Mouse (Mus musculus): ENCODE measurements around the gene Ocel1.

Gene Ocel1

GRCm38 (mm10) chr8:71403107-71403885, 32.2 kb downstream of the Ocel1 start:
- no peak for DNase-seq (ENCODE audit: low read depth)

- no peak for DNase-seq (ENCODE audit: low read depth)
Observed at GRCm38 (mm10) chr8:71404011-71404410, 32.9 kb downstream of the Ocel1 start.

- peak; percentile 77 for DNase-seq (ENCODE audit: low read depth)
Observed at GRCm38 (mm10) chr8:71404951-71405351, 33.9 kb downstream of the Ocel1 start.

GRCm38 (mm10) chr8:71405401-71406098, 34.5 kb downstream of the Ocel1 start, which contains the start of gene Ankle1:
TSS of gene Ankle1 (plus strand) at chr8:71406010.
- DNase-seq (ENCODE audit: low read depth): peak; percentile 96

GRCm38 (mm10) chr8:71406099-71407015, 35.3 kb downstream of the Ocel1 start:
- peak; percentile 88 for DNase-seq (ENCODE audit: low read depth)

- no peak for DNase-seq (ENCODE audit: low read depth)
Observed at GRCm38 (mm10) chr8:71407441-71407840, 36.3 kb downstream of the Ocel1 start.

- no peak for DNase-seq (ENCODE audit: low read depth)
Observed at GRCm38 (mm10) chr8:71408231-71408630, 37.1 kb downstream of the Ocel1 start.

GRCm38 (mm10) chr8:71411535-71412273, 40.6 kb downstream of the Ocel1 start:
- peak; percentile 83 for DNase-seq (ENCODE audit: low read depth)

- no peak for DNase-seq (ENCODE audit: low read depth)
Observed at GRCm38 (mm10) chr8:71422121-71422520, 51.0 kb downstream of the Ocel1 start.

Data from 416B (cell line).